Mouse (Mus musculus) brain, embryonic 14.5 days (tissue): ENCODE data around the gene Tmem189. TPM values are rescaled to one million over a fixed set of nuclear protein-coding genes. Genes with fewer than 3 reads are reported as not detected.

Experiments used
- DNase-seq: peaks from one replicate; pipeline ENCODE4 v3.0.0-alpha.2; 2011; ENCODE audit warnings: low read depth
- CTCF ChIP-seq: fragments of 200-500 bp; IDR thresholded peaks from 2 replicates; pipeline ENCODE4 v1.5.1; 2012; ENCODE audit warnings: inconsistent platforms, mild to moderate bottlenecking, moderate library complexity, borderline replicate concordance; ENCODE audit not compliant: insufficient read depth, insufficient read length; ENCODE audit errors: extremely low read depth
- POLR2A ChIP-seq: fragments of 200-500 bp; IDR thresholded peaks from 2 replicates; pipeline ENCODE4 v1.6.1; 2012; ENCODE audit warnings: mild to moderate bottlenecking, inconsistent platforms, borderline replicate concordance; ENCODE audit not compliant: poor library complexity, insufficient read depth, insufficient read length, severe bottlenecking; ENCODE audit errors: extremely low read depth
- polyA plus RNA-seq: library from polyadenylated mRNA; depleted of rRNA; stranded (reverse); fragments of >200 nt; gene quantifications from 2 replicates; pipeline ENCODE4 v1.2.3, GENCODE M21; 2012

The Tmem189 gene
- polyA plus RNA-seq, 1 experiment: 51.2 TPM

DNA sequence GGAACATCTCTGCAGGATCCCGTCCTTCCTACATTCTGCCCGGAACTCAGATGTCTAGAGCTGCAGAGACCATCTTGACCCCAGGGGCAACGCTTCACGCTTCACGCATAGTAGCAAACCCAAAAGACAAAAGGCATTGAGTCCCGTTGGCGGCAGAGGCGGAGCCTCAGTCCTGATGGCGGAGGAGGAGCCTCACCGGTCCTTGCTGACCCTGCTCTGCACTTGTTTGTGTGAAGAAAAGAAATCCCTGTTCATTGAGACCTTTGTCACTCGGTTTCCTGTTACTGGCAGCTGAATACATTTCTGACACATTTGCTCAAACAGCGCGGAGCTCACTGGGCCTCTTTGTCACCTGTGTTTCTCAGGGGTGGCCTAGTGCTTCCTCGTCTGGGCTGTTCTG is 5.9 kb upstream of the Tmem189 start:
- TF ChIP-seq POLR2A (no peak), CTCF (no peak)
- no peak for DNase-seq

DNA sequence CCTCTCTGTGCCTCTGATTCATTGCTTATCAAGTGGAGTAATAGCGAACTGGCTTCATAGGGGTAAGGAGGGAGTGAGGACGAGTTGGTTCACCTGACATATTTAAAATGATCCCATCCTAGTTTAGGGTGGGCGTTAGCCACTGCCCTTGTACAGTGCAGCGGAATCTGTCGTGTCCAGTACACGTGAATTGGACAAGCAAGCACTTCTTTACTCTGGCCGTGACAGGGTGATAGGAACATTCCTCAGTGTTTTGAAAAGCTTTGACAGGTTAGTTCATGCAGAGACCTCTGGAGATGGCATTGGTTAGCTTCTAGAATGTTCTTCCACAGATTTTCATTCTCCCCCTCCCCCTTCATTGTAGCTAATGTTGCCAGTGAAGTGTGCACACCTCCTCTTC is 5.3 kb upstream of the Tmem189 start:
- TF ChIP-seq POLR2A (no peak), CTCF (no peak)
- DNase-seq: no peak

DNA sequence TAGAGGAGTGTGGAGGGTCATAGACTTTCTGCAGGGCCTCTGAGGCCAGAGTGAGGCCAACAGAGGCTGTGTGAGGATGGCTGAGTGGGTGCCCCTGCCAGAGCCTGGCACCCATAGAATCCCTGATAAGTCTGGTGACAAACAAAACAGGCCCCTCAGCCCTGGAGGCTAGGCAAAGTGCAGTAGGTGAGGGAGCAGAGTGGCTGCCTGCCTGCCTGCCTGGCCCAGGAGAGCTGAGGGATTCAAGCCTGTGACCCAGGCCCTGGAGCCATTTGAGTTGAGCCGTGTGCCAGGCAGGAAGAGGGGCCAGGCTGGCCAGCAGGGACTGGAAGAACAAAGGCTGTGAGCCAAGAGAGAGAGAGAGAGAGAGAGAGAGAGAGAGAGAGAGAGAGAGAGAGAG is 4.6 kb upstream of the Tmem189 start:
- TF ChIP-seq CTCF (no peak), POLR2A (no peak)
- no peak for DNase-seq

DNA sequence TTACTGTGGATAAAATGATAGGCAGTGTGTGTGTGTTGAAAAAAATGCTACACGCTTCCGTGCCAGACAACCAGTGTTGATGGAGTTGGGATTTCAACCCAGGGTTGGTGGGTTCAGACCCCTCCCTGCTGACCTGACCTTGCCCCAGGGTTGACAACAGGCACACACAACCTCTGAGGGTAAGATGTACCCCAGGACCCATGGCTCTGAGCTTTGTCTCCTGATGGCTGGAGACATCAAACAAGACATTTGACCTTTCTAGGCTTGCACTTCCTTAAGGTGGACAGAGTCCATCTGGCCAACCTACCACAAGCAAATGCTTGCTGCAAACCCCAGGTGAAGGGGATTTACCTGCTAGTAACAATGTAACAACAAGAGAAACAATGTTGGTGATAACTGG is 3.9 kb upstream of the Tmem189 start:
- no peak for DNase-seq
- TF ChIP-seq POLR2A: no peak
- no peak for TF ChIP-seq CTCF

DNA sequence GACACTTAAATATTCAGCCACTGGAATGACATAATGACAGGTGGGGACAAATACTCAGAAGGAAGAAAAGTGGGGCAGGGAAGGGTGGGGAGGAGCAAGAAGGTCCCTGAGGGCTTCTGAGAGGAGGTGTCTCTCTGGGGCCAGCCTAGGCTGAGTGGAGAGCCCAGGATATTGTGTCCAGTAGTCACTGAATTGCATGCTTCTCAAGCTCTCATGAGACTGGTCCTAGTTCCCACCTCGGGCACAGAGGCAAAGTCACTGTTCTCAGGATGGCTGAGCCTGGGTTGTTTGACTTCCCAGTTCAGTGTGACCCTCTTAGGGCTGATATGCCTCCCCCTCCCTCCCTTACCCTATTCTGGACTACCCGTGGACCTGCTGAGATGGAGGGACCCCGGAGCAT is 3.2 kb upstream of the Tmem189 start:
- TF ChIP-seq CTCF (no peak), POLR2A (no peak)
- no peak for DNase-seq

DNA sequence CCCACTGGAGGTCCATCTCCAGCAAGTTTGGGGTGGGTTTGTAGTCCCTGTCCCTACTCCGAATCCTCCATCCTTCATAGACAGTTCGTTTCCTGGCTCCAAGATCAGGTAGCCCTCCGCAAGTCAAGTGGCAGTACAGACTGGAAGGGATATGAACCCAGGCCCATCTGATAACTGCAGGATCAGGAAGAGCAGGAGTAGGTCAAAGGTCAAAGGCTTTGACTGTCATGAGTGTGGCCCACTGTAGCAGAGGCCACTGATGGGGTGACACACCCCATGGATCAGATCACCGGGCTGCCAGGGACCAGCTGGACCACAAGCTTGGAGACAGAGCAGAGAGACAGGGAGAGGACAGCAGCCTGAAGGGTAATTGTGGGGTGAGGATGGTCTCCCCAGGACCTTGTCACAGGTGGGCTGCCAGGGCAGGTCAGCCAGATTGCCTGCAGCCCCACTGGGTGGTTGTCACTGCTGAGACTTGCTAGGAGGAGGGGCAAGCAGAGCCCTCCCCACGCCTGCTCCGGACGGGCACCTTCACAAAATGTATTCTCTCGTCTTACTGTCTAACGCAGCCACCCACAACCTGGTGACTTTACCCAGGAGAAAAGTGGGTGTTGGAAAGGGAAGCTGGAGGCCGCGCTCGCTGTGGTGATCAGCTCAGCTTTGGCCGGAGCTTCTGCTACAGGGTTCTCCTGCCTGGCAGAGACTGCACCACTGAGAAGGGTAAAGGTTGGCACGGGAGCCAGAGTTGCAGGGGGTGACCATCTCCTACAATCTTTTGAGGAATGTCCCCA is 2.4 kb upstream of the Tmem189 start:
- TF ChIP-seq CTCF (no peak), POLR2A (no peak)
- DNase-seq: no peak

DNA sequence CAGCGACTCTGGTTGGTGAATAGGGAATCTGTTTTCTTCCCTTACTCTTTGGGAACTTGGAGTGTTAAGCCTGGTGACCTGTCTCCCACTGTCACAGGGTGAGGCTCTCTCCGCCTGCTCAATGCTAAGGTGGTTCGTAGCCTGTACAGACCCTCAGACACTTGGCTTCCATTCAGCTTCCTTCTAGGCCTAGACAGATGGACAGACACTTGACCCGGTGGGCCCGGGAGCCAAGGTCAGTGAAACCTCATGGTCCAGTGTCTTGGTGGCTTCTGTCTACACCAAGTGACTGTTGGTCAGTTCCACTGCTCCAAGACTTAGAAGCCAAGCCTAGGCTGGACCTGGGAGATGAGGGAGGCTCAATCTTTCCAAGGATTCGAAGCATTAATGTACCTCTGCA is 1.8 kb upstream of the Tmem189 start:
- no peak for TF ChIP-seq POLR2A
- TF ChIP-seq CTCF: no peak
- DNase-seq: no peak

DNA sequence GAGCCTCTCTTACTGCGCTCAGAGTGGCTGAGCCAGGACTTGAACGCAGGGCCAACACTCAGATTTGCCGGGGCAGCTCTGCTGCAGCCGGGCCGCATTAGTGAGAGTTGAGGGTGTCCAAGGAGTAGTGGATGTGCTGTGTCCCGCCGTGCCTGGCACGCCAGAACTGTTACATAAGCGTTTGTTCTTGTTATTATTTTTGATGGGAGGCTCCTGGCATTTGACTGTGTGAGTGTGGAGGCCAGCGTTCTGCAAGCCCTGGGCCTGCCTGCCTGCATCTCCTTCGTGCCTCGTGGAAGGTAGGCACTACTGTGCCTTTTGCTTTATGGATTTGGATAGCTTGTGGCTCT is 1.3 kb upstream of the Tmem189 start:
- no peak for TF ChIP-seq CTCF
- no peak for TF ChIP-seq POLR2A
- no peak for DNase-seq

DNA sequence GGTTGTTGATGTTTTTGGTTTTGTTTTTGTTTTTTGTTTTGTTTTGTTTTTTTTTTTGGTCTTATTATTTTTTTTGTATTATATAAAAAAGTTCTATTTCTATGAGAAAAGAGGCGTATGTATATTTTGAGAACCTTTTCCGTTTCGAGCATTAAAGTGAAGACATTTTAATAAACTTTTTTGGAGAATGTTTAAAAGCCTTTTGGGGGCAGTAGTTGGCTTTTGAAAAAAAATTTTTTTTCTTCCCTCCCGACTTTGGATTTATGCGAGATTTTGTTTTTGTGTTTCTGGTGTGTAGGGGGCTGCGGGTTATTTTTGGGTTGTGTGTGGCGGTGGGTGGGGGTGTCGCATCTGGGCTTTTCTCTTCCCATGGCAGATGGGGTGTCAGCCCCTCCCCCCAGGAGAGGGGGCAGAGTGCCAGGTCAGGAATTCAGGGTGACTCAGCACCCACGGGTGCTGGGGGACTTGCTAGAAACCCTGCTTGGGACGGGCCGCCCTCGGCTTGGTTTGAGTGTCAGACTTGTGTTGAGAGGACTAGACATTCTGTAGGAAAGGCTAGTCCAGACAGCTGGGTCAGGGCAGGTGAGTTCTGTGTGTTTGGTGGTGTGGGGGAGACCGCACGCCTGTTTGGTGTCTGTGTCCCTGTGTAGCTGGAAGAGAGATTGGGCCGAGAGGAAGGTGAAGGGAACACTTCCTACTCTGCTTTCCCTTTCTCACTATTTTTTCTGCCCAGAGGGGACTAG is 768 bp upstream of the Tmem189 start:
- DNase-seq: no peak

DNA sequence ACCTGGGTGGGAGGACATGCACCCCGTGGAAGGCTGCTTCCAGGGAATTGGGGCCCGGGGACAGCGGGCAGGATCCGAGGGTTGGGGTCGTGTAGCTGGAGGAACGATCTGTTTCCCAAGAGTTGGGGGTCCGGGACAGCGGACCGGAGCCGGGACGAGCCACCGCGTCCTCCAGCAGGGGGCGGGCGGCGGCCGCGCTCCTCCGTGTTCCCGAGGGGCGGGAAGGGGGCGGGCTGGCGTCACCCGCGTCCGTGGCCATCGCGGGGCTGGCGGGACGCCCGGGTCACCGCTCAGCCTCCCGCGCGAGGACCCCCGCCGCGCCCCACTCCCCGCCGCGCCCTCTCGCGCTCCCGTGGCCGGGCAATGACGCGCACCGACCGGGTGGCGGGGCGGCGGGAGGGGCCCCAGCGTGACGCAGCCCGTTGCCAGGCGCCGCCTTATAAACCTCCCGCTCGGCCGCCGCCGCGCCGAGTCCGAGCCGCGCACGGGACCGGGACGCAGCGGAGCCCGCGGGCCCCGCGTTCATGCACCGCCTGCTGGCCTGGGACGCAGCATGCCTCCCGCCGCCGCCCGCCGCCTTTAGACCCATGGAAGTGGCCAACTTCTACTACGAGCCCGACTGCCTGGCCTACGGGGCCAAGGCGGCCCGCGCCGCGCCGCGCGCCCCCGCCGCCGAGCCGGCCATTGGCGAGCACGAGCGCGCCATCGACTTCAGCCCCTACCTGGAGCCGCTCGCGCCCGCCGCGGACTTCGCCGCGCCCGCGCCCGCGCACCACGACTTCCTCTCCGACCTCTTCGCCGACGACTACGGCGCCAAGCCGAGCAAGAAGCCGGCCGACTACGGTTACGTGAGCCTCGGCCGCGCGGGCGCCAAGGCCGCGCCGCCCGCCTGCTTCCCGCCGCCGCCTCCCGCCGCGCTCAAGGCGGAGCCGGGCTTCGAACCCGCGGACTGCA is 847 bp downstream of the Tmem189 start, which contains the start of gene Cebpb:
Gene Cebpb (plus strand): TSS at position 418 of the 954 bp plus-strand sequence.
- peak; percentile 55 for DNase-seq
- no peak for TF ChIP-seq POLR2A
- TF ChIP-seq CTCF: peak; percentile 62; the same call in 1 of the 2 replicates

More for the DNA sequence above, 768 bp upstream of the Tmem189 start:
- TF ChIP-seq POLR2A: no peak
- TF ChIP-seq CTCF: no peak

DNA sequence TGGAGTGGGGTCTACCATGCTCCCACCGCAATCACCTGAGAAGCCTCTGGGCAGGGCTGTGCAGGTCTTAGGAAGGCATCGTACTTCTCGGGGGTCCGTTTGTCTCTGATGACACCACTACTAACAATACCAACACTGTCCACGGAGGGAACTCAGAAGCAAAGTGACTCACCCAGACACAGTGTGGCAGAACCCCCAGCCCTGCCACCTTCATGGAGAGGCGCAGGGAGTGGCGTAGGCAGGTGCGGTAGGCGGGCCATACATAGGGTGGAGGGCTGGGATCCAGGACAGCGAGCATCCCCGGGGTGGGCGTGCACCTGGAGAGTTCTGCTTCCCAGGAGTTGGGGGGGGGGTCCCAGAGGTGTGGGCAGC is 1.5 kb downstream of the Tmem189 start:
- no peak for DNase-seq
- TF ChIP-seq CTCF: no peak
- TF ChIP-seq POLR2A: no peak
